Mouse (Mus musculus) myocyte (in vitro differentiated cells): ENCODE measurements around the gene C1qtnf5. TPM values are rescaled to one million over a fixed set of nuclear protein-coding genes. Genes with fewer than 3 reads are reported as not detected.

ENCODE experiments used
- H3K27me3 ChIP-seq: one replicate; pipeline ENCODE4 v1.6.1; 2011; ENCODE audit not compliant: control insufficient read depth, insufficient read depth, insufficient read length
- H3K36me3 ChIP-seq: one replicate; pipeline ENCODE4 v1.6.1; 2011; ENCODE audit not compliant: control insufficient read depth, insufficient read depth
- H3K4me2 ChIP-seq: one replicate; pipeline ENCODE4 v1.6.1; 2011; ENCODE audit warnings: low read depth, control low read depth
- H3K4me3 ChIP-seq: one replicate; pipeline ENCODE4 v1.5.1; 2011; ENCODE audit warnings: mild to moderate bottlenecking, control low read depth, moderate library complexity
- H3K79me2 ChIP-seq: one replicate; pipeline ENCODE4 v1.6.1; 2011; ENCODE audit not compliant: control insufficient read depth, insufficient read depth
- H3ac ChIP-seq: one replicate; pipeline ENCODE4 v1.6.1; 2011; ENCODE audit not compliant: control insufficient read depth, insufficient read length
- CEBPB ChIP-seq: IDR thresholded peaks from 2 replicates; pipeline ENCODE4 v1.6.1; 2011; ENCODE audit warnings: mild to moderate bottlenecking, moderate library complexity; ENCODE audit not compliant: poor library complexity, insufficient read depth, severe bottlenecking
- E2F4 ChIP-seq: IDR thresholded peaks from one replicate; pipeline ENCODE4 v1.6.1; 2011; ENCODE audit warnings: mild to moderate bottlenecking, control low read depth, moderate library complexity; ENCODE audit not compliant: insufficient read depth
- MAX ChIP-seq: IDR thresholded peaks from one replicate; pipeline ENCODE4 v1.6.1; 2011; ENCODE audit warnings: low read depth, mild to moderate bottlenecking, control low read depth
- MYOD1 ChIP-seq, 3 experiments: IDR thresholded peaks; one replicate each; pipeline ENCODE4 v1.6.1; 2011; ENCODE audit warnings: control low read depth in 2 of 3, low read depth in 2 of 3, mild to moderate bottlenecking in 2 of 3, moderate library complexity in 1 of 3; ENCODE audit not compliant: insufficient read length in 2 of 3, control insufficient read depth in 1 of 3
- MYOG ChIP-seq, 3 experiments: IDR thresholded peaks; one replicate each; pipeline ENCODE4 v1.6.1; 2011; ENCODE audit warnings: control low read depth in 2 of 3, low read depth in 2 of 3, mild to moderate bottlenecking in 2 of 3; ENCODE audit not compliant: insufficient read length in 2 of 3, control insufficient read depth in 1 of 3, insufficient read depth in 1 of 3
- POLR2A ChIP-seq: IDR thresholded peaks from one replicate; pipeline ENCODE4 v1.6.1; 2011; ENCODE audit warnings: low read depth, mild to moderate bottlenecking, control low read depth, moderate library complexity; ENCODE audit not compliant: insufficient read length
- POLR2AphosphoS2 ChIP-seq: IDR thresholded peaks from one replicate; pipeline ENCODE4 v1.6.1; 2011; ENCODE audit warnings: low read depth, control low read depth; ENCODE audit not compliant: insufficient read length
- REST ChIP-seq: IDR thresholded peaks from one replicate; pipeline ENCODE4 v1.6.1; 2011; ENCODE audit warnings: mild to moderate bottlenecking, control low read depth, moderate library complexity; ENCODE audit not compliant: insufficient read depth, insufficient read length
- SRF ChIP-seq: IDR thresholded peaks from one replicate; pipeline ENCODE4 v1.6.1; 2011; ENCODE audit warnings: low read depth; ENCODE audit not compliant: control insufficient read depth, insufficient read length
- TCF12 ChIP-seq: IDR thresholded peaks from one replicate; pipeline ENCODE4 v1.6.1; 2011; ENCODE audit warnings: mild to moderate bottlenecking, control low read depth; ENCODE audit not compliant: poor library complexity, insufficient read depth, severe bottlenecking
- TCF3 ChIP-seq: IDR thresholded peaks from one replicate; pipeline ENCODE4 v1.6.1; 2011; ENCODE audit warnings: low read depth, control low read depth; ENCODE audit not compliant: insufficient read length
- USF1 ChIP-seq: IDR thresholded peaks from one replicate; pipeline ENCODE4 v1.6.1; 2011; ENCODE audit warnings: low read depth, mild to moderate bottlenecking, control low read depth, moderate library complexity
- polyA plus RNA-seq: library from polyadenylated mRNA; unstranded; fragments of >200 nt; fragmentation: generic; extraction: Trizol; gene quantifications from one replicate; pipeline ENCODE4 v1.2.1, GENCODE M21; 2012; ENCODE audit warnings: missing spikeins

Gene C1qtnf5
- polyA plus RNA-seq, 1 experiment, result 0.61 TPM

DNA sequence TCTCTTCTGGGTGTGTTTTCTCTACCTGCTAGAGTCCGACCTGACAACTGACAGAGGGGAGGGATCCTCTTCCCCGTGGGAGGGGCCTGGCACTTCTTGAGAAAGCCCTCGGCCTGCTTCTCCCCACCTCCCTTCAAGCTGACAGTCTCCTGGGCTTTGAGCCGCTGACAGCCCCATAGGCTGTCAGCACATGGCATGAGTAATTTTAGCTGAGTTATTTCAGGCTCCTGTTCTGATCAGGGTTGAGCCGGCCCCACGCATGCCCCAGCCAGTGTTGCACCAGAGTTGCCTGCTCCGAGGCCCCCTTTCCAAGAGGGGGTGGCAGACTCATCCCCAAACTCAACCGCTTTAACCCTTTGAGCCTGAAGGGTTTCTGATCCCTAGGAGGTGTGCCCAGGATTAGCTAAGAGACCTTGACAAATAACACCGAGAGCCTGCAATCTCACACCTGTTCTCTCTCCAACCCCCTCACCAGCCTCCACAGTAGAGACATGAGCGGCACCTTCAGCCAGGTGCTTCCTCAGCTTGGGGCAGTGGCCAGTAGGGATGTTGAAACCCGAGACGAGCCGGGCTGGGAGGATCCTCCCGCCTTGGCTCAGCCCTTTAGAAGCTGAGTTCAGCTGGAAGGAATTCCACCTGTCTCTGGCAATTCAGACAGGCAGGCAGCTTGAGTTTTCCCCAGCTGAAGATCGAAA lies 19.1 kb upstream of the C1qtnf5 start:
- H3K4me2 ChIP-seq, result peak overlapping the region; percentile 84
- H3K79me2 ChIP-seq, result no peaks in the 10 kb centered on the region
- TF ChIP-seq TCF12 (peak; percentile 2), POLR2AphosphoS2 (no peak), CEBPB (peak; percentile 40; the same call in 1 of the 2 replicates), USF1 (no peak), E2F4 (no peak), MYOG (IDR thresholded peaks at IDR 0.05; ENCODE audit: control insufficient read depth in 1 of 3, insufficient read depth in 1 of 3, insufficient read length in 2 of 3, low read depth in 2 of 3) (peak; percentile 6 to 74 (median 49)), REST (no peak), MYOD1 (IDR thresholded peaks at IDR 0.05; ENCODE audit: control insufficient read depth in 1 of 3, insufficient read length in 2 of 3, low read depth in 2 of 3) (peak; percentile 73 to 79 (median 78)), POLR2A (no peak)
- peaks cover 6% of the 10 kb centered on the region for H3K36me3 ChIP-seq
- H3K27me3 ChIP-seq, result no peaks in the 10 kb centered on the region
- no peak overlapping the region for H3K4me3 ChIP-seq
- no peak overlapping the region for H3ac ChIP-seq

DNA sequence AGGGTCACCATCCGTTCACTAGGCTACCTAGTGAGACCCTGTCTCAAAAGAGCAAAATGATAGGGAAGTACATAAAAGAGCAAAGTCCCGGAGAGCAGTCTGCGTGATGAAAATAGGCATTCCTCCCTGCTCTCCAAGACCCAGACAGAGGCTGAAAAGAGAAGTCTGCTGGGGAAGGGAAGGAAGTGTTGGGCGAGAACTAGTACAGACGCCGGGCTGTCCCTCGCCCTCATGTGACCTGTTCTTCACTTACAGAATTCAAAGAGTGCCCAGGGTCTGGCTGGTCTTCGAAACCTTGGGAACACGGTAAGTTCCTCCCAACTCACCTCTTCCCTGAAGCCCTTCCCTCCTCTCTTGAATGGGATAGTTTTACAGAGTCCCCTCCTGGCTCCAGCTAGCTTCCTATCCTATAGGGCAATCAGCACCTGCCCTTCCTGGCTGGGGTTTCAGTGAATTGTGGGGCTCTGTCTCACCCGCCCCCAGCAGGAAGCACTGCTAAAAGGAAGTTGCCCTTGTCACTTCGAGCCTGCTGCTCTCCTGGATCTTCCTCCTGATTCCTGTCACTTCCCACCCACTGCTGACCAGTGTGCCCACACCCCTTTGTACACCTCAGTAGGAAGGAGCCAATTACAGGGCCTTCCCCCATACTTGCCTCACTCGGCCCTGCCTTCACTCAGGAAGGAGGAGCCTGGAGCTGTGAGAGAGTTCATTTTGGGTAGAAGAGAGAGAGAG lies 18.0 kb upstream of the C1qtnf5 start:
- TF ChIP-seq TCF3 (no peak), SRF (no peak), REST (no peak), MYOD1 (IDR thresholded peaks at IDR 0.05; ENCODE audit: control insufficient read depth in 1 of 3, insufficient read length in 2 of 3, low read depth in 2 of 3) (no peak), E2F4 (no peak), CEBPB (no peak), POLR2A (no peak), MYOG (IDR thresholded peaks at IDR 0.05; ENCODE audit: control insufficient read depth in 1 of 3, insufficient read depth in 1 of 3, insufficient read length in 2 of 3, low read depth in 2 of 3) (no peak), MAX (no peak), USF1 (no peak), POLR2AphosphoS2 (no peak), TCF12 (no peak)
- Histone ChIP-seq H3ac (no peak overlapping the region), H3K4me3 (no peak overlapping the region), H3K79me2 (no peaks in the 10 kb centered on the region), H3K4me2 (peak overlapping the region; percentile 84), H3K27me3 (no peaks in the 10 kb centered on the region), H3K36me3 (peaks cover 6% of the 10 kb centered on the region)

DNA sequence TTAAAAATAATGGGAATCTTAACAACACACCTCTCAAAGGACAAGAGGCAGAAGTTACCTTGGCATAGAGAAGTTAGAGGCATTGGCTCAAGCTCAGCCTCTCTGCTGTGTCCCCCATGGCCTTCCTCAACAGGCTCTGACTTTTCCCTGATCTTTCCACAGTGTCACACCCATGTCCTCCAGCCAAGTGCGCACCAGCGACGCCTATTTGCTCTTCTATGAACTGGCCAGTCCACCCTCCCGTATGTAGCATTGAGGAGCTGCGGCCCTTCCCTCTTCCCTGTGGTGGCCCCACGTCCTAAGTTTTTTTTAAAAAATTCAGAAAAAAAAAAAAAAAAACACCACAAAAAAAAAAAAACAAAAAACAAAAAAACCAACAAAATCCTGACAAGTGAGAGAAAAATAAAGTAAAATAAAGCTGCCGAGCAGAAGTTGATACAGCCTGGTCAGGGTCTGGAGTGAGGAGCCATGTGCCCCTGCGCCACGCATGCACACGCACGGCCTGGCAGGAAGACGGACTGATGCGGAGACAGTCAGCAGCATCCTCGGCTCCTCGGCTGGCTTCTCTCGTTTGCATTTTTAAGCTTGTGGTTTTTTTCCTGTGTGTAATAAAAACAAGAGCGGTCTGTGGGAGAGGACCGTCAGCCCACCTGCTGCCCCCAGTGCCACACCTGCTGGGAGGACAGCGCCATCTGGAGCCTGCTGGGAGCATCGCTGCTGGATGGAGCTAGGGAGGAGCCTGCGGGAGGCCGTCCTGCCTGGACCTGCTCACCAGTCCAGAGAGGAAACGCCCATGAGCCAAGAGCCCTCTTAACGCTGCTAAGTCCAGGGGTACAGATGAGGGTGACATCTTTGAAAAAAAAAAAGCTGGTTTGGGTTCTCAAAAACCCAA lies 13.2 kb upstream of the C1qtnf5 start:
- Histone ChIP-seq H3K4me3 (no peak overlapping the region), H3K36me3 (peaks cover 6% of the 10 kb centered on the region), H3K79me2 (no peaks in the 10 kb centered on the region), H3K27me3 (no peaks in the 10 kb centered on the region), H3K4me2 (no peak overlapping the region), H3ac (no peak overlapping the region)
- no peak for TF ChIP-seq TCF12
- no peak for TF ChIP-seq POLR2A
- no peak for TF ChIP-seq SRF
- TF ChIP-seq MYOG (IDR thresholded peaks at IDR 0.05; ENCODE audit: control insufficient read depth in 1 of 3, insufficient read depth in 1 of 3, insufficient read length in 2 of 3, low read depth in 2 of 3), result peak in 2 of 3 experiments; percentile 74 to 79
- TF ChIP-seq MYOD1 (IDR thresholded peaks at IDR 0.05; ENCODE audit: control insufficient read depth in 1 of 3, insufficient read length in 2 of 3, low read depth in 2 of 3), result peak in 2 of 3 experiments; percentile 65 to 79
- TF ChIP-seq E2F4, result no peak
- TF ChIP-seq USF1, result no peak
- no peak for TF ChIP-seq MAX
- TF ChIP-seq TCF3, result no peak
- no peak for TF ChIP-seq POLR2AphosphoS2
- TF ChIP-seq REST, result no peak
- no peak for TF ChIP-seq CEBPB

DNA sequence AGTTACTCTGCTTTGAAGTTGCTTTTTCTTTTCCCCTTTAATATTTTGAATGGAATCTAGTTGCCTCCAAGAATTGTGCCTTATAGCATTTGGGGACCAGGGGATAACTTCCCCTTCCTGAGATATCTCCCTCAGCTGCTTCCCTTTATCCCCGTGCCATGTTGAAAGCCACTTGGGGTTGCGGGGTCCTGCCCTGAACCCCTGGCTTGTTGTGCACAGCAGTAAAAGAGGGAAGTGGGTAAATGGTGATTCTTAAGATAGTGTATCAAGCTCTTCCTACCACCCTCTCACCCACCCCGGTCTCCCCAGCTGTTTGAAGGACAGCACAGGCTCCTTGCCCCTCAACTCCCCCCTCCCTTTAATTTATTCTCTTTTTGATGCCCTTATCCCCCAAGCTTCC lies 12.3 kb upstream of the C1qtnf5 start:
- Histone ChIP-seq H3ac (no peak overlapping the region), H3K36me3 (peaks cover 6% of the 10 kb centered on the region), H3K4me2 (no peak overlapping the region), H3K4me3 (no peak overlapping the region), H3K27me3 (no peaks in the 10 kb centered on the region), H3K79me2 (no peaks in the 10 kb centered on the region)
- no peak for TF ChIP-seq MYOD1 (IDR thresholded peaks at IDR 0.05; ENCODE audit: control insufficient read depth in 1 of 3, insufficient read length in 2 of 3, low read depth in 2 of 3)
- no peak for TF ChIP-seq TCF3
- TF ChIP-seq E2F4, result no peak
- no peak for TF ChIP-seq POLR2A
- no peak for TF ChIP-seq CEBPB
